Mouse (Mus musculus): ENCODE measurements around the gene Ap4b1.

- TF ChIP-seq EP300 (IDR thresholded peaks at IDR 0.05; ENCODE audit: low read depth) (no peak), CTCF (IDR thresholded peaks at IDR 0.05; ENCODE audit: low read depth) (no peak)
Measured at GRCm38 (mm10) chr3:103868008-103868407, 58.7 kb downstream of the Ap4b1 start.

All from liver, embryonic 14.5 days (tissue).